Comparison of ENCODE assay signal across 31 mouse cellular contexts in genomic region chr6:113272365-113272764, GRCm38 (mm10). TPM values are rescaled to one million over a fixed set of nuclear protein-coding genes. Genes with fewer than 3 reads are reported as not detected.
"Had no signal": no experiment of that assay in that cellular context is flagged by ENCODE, and none has a peak within 500 bp of the region (broad histone marks: within the 10 kb centered on the region; RNA-seq: fewer than 3 reads in every experiment).

No protein-coding gene starts in this region.

- ATAC-seq: forebrain, embryonic 13.5 days; forebrain, embryonic 14.5 days; forebrain, embryonic 15.5 days; forebrain, embryonic 16.5 days; forebrain, postnatal 0 days had no signal

- H3K27me3 ChIP-seq: embryonic facial prominence, embryonic 12.5 days; embryonic facial prominence, embryonic 13.5 days; embryonic facial prominence, embryonic 15.5 days; forebrain, embryonic 12.5 days; forebrain, embryonic 13.5 days; forebrain, embryonic 15.5 days had no signal

- H3K27ac ChIP-seq: embryonic facial prominence, embryonic 10.5 days; embryonic facial prominence, embryonic 12.5 days; embryonic facial prominence, embryonic 13.5 days; embryonic facial prominence, embryonic 15.5 days; forebrain, embryonic 10.5 days; forebrain, embryonic 12.5 days; forebrain, embryonic 13.5 days; forebrain, embryonic 15.5 days; gastrocnemius, adult 2 months had no signal

- H3K9ac ChIP-seq: embryonic facial prominence, embryonic 12.5 days; embryonic facial prominence, embryonic 13.5 days; embryonic facial prominence, embryonic 15.5 days; forebrain, embryonic 12.5 days; forebrain, embryonic 13.5 days; forebrain, embryonic 15.5 days; forebrain, postnatal 0 days had no signal

- H3K4me1 ChIP-seq: embryonic facial prominence, embryonic 10.5 days; embryonic facial prominence, embryonic 12.5 days; embryonic facial prominence, embryonic 13.5 days; embryonic facial prominence, embryonic 15.5 days; forebrain, embryonic 10.5 days; forebrain, embryonic 12.5 days; forebrain, embryonic 13.5 days; forebrain, embryonic 15.5 days had no signal

- H3K4me3 ChIP-seq: embryonic facial prominence, embryonic 10.5 days; embryonic facial prominence, embryonic 12.5 days; embryonic facial prominence, embryonic 13.5 days; embryonic facial prominence, embryonic 15.5 days; erythroblast, embryonic 14.5 days; forebrain, embryonic 10.5 days; forebrain, embryonic 12.5 days; forebrain, embryonic 13.5 days; forebrain, embryonic 15.5 days; gastrocnemius, adult 2 months had no signal

- DNase-seq: cerebellum, adult 18-20 months; cerebellum, adult 2 months; cerebellum, adult 8-10 months; cerebellum, adult 9-10 months; cerebellum, adult 9-11 months; cerebellum, postnatal 10 days; cerebellum, postnatal 14 days; cerebellum, postnatal 25 days; cerebellum, postnatal 36 days; embryo, embryonic 11 days; forebrain, postnatal 0 days; gastrocnemius, adult 2 months; gastrocnemius, postnatal 10 days; gastrocnemius, postnatal 14 days; gastrocnemius, postnatal 25 days; gastrocnemius, postnatal 36 days; heart, adult 11 months had no signal

- H3K4me2 ChIP-seq: embryonic facial prominence, embryonic 12.5 days; embryonic facial prominence, embryonic 13.5 days; embryonic facial prominence, embryonic 15.5 days; forebrain, embryonic 12.5 days; forebrain, embryonic 13.5 days; forebrain, embryonic 15.5 days had no signal

- H3K9me3 ChIP-seq: embryonic facial prominence, embryonic 10.5 days; embryonic facial prominence, embryonic 12.5 days; embryonic facial prominence, embryonic 13.5 days; embryonic facial prominence, embryonic 15.5 days; forebrain, embryonic 10.5 days; forebrain, embryonic 12.5 days; forebrain, embryonic 13.5 days; forebrain, embryonic 15.5 days had no signal

RNA-seq across cellular contexts. Expression of gene Cpne9, which starts 9.7 kb away (rescaled TPM):
- total RNA-seq: gastrocnemius, adult 2 months; gastrocnemius, adult 8-10 months; gastrocnemius, postnatal 25 days; gastrocnemius, postnatal 36 days; granulocyte monocyte progenitor cell, adult 5-6 weeks had no signal
- polyA plus RNA-seq: gonadal fat pad, adult 2 months had no signal
